Mouse (Mus musculus) kidney, embryonic 14.5 days (tissue): Measurements from ENCODE around the gene Mto1. TPM values are rescaled to one million over a fixed set of nuclear protein-coding genes. Genes with fewer than 3 reads are reported as not detected.
A peak's percentile ranks its signal among the peaks of the same experiment; 100 is the strongest.
"Not testable (repeated sequence)": the region's sequence is repeated elsewhere in the genome, so short reads cannot be mapped to it uniquely, and the experiment has no call there.

Experiments
- ATAC-seq: fragments of 200-750 bp; cut with Nextera tagmentation; 2 replicates; pipeline ENCODE4 v1.8.0; 2017; ENCODE audit warnings: moderate number of reproducible peaks, mild to moderate bottlenecking, moderate TSS enrichment, moderate library complexity; ENCODE audit not compliant: low FRiP score, low TSS enrichment
- H3K27ac ChIP-seq: fragments of 300-500 bp; sonication (generic); 2 replicates; pipeline ENCODE4 v1.5.1; 2014; ENCODE audit warnings: low read depth, mild to moderate bottlenecking, low read length, moderate library complexity, mixed read lengths
- H3K27me3 ChIP-seq: fragments of 300-500 bp; sonication (generic); 2 replicates; pipeline ENCODE4 v1.6.1; 2014; ENCODE audit warnings: mild to moderate bottlenecking, low read length; ENCODE audit not compliant: control insufficient read depth, insufficient read depth
- H3K36me3 ChIP-seq: fragments of 300-500 bp; sonication (generic); 2 replicates; pipeline ENCODE4 v1.6.1; 2014; ENCODE audit warnings: low read length, mixed read lengths; ENCODE audit not compliant: control insufficient read depth, insufficient read depth
- H3K4me1 ChIP-seq: fragments of 300-500 bp; sonication (generic); 2 replicates; pipeline ENCODE4 v1.6.1; 2014; ENCODE audit warnings: low read length, mixed read lengths; ENCODE audit not compliant: control insufficient read depth, insufficient read depth
- H3K4me2 ChIP-seq: fragments of 300-500 bp; sonication (generic); replicated peaks from 2 replicates; pipeline ENCODE4 v1.6.1; 2014; ENCODE audit warnings: low read depth, mild to moderate bottlenecking, low read length
- H3K4me3 ChIP-seq: fragments of 300-500 bp; sonication (generic); 2 replicates; pipeline ENCODE4 v1.5.1; 2014; ENCODE audit warnings: mild to moderate bottlenecking, low read length
- H3K9ac ChIP-seq: fragments of 300-500 bp; sonication (generic); 2 replicates; pipeline ENCODE4 v1.6.1; 2014; ENCODE audit warnings: low read depth, mild to moderate bottlenecking, low read length, moderate library complexity
- H3K9me3 ChIP-seq: fragments of 300-500 bp; sonication (generic); 2 replicates; pipeline ENCODE4 v1.6.1; 2016; ENCODE audit warnings: low read length; ENCODE audit not compliant: control insufficient read depth
- WGBS: fragments of 180-500 bp; shearing (Covaris S2); extraction: QIAGEN DNeasy Blood & Tissue Kit; methylation state at CpG from one replicate; pipeline ENCODE4 v1.1.7; 2014; 5-methylcytosine and 5-hydroxymethylcytosine counted together
- polyA plus RNA-seq: library from polyadenylated mRNA; unstranded; fragments of >200 nt; fragmentation: Nextera tagmentation; extraction: Ambion mirVana; gene quantifications from 2 replicates; pipeline ENCODE4 v1.2.1, GENCODE M21; 2014

The Mto1 gene
- polyA plus RNA-seq, 1 experiment from 2014 or later, result 29.3 TPM

- no peak overlapping the region for H3K4me2 ChIP-seq
- no peak overlapping the region for H3K4me3 ChIP-seq
- H3K9me3 ChIP-seq, result no peaks in the 10 kb centered on the region
- H3K36me3 ChIP-seq, result peaks cover 57% of the 10 kb centered on the region
- no peaks in the 10 kb centered on the region for H3K27me3 ChIP-seq
- H3K9ac ChIP-seq, result no peak overlapping the region
- no peak for ATAC-seq
- WGBS, result 60% methylated on average over 8 of the region's 8 CpGs
- H3K27ac ChIP-seq, result no peak overlapping the region
- no peaks in the 10 kb centered on the region for H3K4me1 ChIP-seq
Measured at GRCm38 (mm10) chr9:78473588-78473987, 25.6 kb downstream of the Mto1 start.

- H3K27me3 ChIP-seq, result no peaks in the 10 kb centered on the region
- no peaks in the 10 kb centered on the region for H3K9me3 ChIP-seq
- H3K27ac ChIP-seq, result no peak overlapping the region
- H3K4me2 ChIP-seq, result no peak overlapping the region
- 80% methylated on average over 2 of the region's 2 CpGs for WGBS
- H3K4me1 ChIP-seq, result no peaks in the 10 kb centered on the region
- H3K4me3 ChIP-seq, result no peak overlapping the region
- H3K36me3 ChIP-seq, result peaks cover 57% of the 10 kb centered on the region
- no peak overlapping the region for H3K9ac ChIP-seq
- no peak for ATAC-seq
Measured at GRCm38 (mm10) chr9:78474270-78474669, 26.3 kb downstream of the Mto1 start.

GRCm38 (mm10) chr9:78474771-78475382 is 26.9 kb downstream of the Mto1 start:
- Histone ChIP-seq H3K36me3 (peaks cover 60% of the 10 kb centered on the region), H3K9me3 (no peaks in the 10 kb centered on the region), H3K4me2 (no peak overlapping the region), H3K4me1 (no peaks in the 10 kb centered on the region), H3K27ac (no peak overlapping the region), H3K9ac (no peak overlapping the region), H3K27me3 (no peaks in the 10 kb centered on the region), H3K4me3 (no peak overlapping the region)
- no peak for ATAC-seq
- 85% methylated on average over 5 of the region's 5 CpGs for WGBS

DNA sequence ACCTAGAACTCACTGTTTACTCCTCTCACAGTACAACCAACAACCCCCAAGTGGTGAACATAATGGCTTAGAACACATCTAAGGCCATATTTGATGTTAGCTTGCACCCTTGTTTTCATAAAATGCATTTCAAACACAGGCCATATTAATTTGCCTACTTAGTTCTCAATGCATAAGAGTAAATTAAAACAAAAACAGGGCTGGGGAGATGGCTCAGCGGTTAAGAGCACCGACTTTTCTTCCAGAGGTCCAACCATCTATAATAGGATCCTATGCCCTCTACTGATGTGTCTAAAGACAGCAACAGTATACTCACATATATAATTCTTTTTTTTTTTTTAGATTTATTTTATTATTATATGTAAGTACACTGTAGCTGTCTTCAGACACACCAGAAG is 27.4 kb downstream of the Mto1 start:
- peaks cover 61% of the 10 kb centered on the region for H3K36me3 ChIP-seq

DNA sequence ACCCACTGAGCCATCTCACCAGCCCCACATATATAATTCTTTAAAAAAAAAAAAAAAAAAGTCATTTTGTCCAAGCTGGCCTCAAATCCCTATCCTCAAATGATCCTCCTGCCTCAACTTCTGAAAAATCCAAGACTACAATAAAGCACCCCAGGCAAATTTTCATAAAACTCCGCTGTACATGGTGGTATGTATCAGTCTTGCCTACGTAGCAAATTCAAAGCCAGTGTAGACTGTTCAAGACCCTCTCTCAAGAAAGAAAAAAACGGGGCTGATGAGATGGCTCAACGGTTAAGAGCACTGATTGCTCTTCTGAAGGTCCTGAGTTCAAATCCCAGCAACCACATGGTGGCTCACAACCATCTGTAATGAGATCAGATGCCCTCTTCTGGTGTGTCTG is 27.9 kb downstream of the Mto1 start:
- H3K27me3 ChIP-seq, result no peaks in the 10 kb centered on the region
- no peaks in the 10 kb centered on the region for H3K9me3 ChIP-seq
- no peak overlapping the region for H3K27ac ChIP-seq
- H3K9ac ChIP-seq, result no peak overlapping the region
- no peak overlapping the region for H3K4me2 ChIP-seq
- no peak overlapping the region for H3K4me3 ChIP-seq
- ATAC-seq, result no peak
- peaks cover 56% of the 10 kb centered on the region for H3K36me3 ChIP-seq
- H3K4me1 ChIP-seq, result no peaks in the 10 kb centered on the region
- WGBS, result 83% methylated on average over 4 of the region's 4 CpGs

More for the DNA sequence above, 27.4 kb downstream of the Mto1 start:
- no peak for ATAC-seq
- H3K27me3 ChIP-seq, result no peaks in the 10 kb centered on the region
- WGBS, result 90% methylated on average over 2 of the region's 2 CpGs
- no peaks in the 10 kb centered on the region for H3K4me1 ChIP-seq
- H3K4me2 ChIP-seq, result no peak overlapping the region
- no peak overlapping the region for H3K9ac ChIP-seq
- H3K27ac ChIP-seq, result no peak overlapping the region
- H3K4me3 ChIP-seq, result no peak overlapping the region
- no peaks in the 10 kb centered on the region for H3K9me3 ChIP-seq

- Histone ChIP-seq H3K4me1 (no peaks in the 10 kb centered on the region), H3K36me3 (peaks cover 53% of the 10 kb centered on the region), H3K27ac (no peak overlapping the region), H3K4me3 (no peak overlapping the region), H3K9me3 (no peaks in the 10 kb centered on the region), H3K4me2 (no peak overlapping the region), H3K9ac (no peak overlapping the region), H3K27me3 (no peaks in the 10 kb centered on the region)
- ATAC-seq, result peak; percentile 17
- 8% methylated on average over 1 of the region's 1 CpGs for WGBS
Measured at GRCm38 (mm10) chr9:78476531-78477020, 28.6 kb downstream of the Mto1 start.

GRCm38 (mm10) chr9:78477021-78477551 is 29.1 kb downstream of the Mto1 start:
- H3K27ac ChIP-seq, result no peak overlapping the region
- H3K36me3 ChIP-seq, result peaks cover 49% of the 10 kb centered on the region
- H3K4me1 ChIP-seq, result no peaks in the 10 kb centered on the region
- H3K27me3 ChIP-seq, result no peaks in the 10 kb centered on the region
- H3K4me2 ChIP-seq, result no peak overlapping the region
- no peak overlapping the region for H3K9ac ChIP-seq
- 3% methylated on average over 5 of the region's 5 CpGs for WGBS
- no peak for ATAC-seq
- H3K4me3 ChIP-seq, result no peak overlapping the region
- no peaks in the 10 kb centered on the region for H3K9me3 ChIP-seq

- not testable (repeated sequence) for H3K9ac ChIP-seq, H3K4me2 ChIP-seq
- H3K4me3 ChIP-seq, result peak overlapping the region; percentile 6; the same call in 1 of the 2 replicates
Measured at GRCm38 (mm10) chr9:78478009-78478605, 30.1 kb downstream of the Mto1 start.

GRCm38 (mm10) chr9:78479308-78479707 is 31.3 kb downstream of the Mto1 start:
- peak overlapping the region; percentile 100 for H3K9ac ChIP-seq
- H3K9me3 ChIP-seq, H3K27ac ChIP-seq, ATAC-seq, H3K4me1 ChIP-seq, H3K27me3 ChIP-seq: not testable (repeated sequence)
- H3K4me2 ChIP-seq, result peak overlapping the region; percentile 55
- H3K4me3 ChIP-seq, result peak overlapping the region; percentile 95
- peaks cover 36% of the 10 kb centered on the region for H3K36me3 ChIP-seq
- WGBS, result 33% methylated on average over 8 of the region's 8 CpGs

More at GRCm38 (mm10) chr9:78478009-78478605, 30.1 kb downstream of the Mto1 start:
- peaks cover 45% of the 10 kb centered on the region for H3K36me3 ChIP-seq
- not testable (repeated sequence) for H3K27ac ChIP-seq, ATAC-seq, H3K4me1 ChIP-seq, H3K27me3 ChIP-seq, H3K9me3 ChIP-seq
- 57% methylated on average over 1 of the region's 1 CpGs for WGBS
